Mouse (Mus musculus) common myeloid progenitor, adult 5-6 weeks (primary cell): ENCODE data around the gene Mgmt. TPM values are rescaled to one million over a fixed set of nuclear protein-coding genes. Genes with fewer than 3 reads are reported as not detected.
A peak's percentile ranks its signal among the peaks of the same experiment; 100 is the strongest.

Experiments
- ATAC-seq: replicated peaks from 2 replicates; pipeline ENCODE4 v1.8.0; 2016; ENCODE audit warnings: low read depth, mild to moderate bottlenecking, moderate TSS enrichment, inconsistent platforms; ENCODE audit not compliant: poor library complexity, severe bottlenecking
- total RNA-seq: library from RNA; stranded (forward); fragments of 200-1000, 187-1606 nt; gene quantifications from 2 replicates; pipeline ENCODE4 v1.2.3, GENCODE M21; 2017

The Mgmt gene
- total RNA-seq, result 1.8 and 4.9 TPM in 2 replicates

DNA sequence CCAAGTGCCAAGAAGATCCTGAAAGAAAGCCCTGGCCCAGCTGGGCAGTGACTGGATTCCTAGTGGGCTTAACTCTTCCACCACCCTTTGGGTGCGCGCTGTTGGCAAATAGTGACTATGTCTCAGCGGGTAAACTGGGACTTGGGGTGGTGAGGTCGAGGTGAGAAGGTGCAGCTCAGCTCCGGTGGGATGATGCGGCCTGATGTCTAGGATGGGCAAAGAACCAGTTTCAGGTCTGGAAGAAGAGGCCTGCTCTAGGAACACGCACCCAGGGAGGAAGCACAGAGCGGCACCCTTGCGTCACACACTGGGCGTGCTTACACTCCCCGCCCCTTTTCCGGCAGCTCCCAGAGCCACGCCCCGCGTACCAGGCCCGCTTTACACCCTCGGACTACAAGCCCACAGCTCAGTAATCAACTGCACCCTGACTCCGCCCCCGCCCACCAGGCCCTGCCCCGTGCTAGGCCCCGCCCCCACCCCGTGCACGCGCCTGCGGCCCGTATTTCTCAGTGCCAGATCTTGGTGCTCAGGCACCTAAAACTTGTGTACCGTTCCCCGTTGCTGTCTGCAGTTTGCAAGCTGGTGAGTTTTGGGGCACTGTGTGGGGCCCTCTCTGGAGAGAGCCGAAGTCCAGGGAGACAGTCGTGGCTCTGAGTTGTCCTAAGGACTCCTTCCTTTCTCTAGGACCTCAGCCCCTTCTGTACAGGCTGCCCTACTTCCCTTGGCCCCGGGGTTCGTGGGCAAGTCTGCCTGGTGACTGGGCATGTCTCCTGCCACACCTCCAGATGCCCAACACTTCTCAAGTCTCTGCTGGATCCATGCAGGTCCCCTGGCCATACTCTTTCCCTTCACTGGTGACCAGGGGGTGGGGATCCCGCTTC, at the start of gene Mgmt:
TSS of gene Mgmt (plus strand) at position 509 of the 881 bp plus-strand sequence.
- peak; percentile 98 for ATAC-seq

DNA sequence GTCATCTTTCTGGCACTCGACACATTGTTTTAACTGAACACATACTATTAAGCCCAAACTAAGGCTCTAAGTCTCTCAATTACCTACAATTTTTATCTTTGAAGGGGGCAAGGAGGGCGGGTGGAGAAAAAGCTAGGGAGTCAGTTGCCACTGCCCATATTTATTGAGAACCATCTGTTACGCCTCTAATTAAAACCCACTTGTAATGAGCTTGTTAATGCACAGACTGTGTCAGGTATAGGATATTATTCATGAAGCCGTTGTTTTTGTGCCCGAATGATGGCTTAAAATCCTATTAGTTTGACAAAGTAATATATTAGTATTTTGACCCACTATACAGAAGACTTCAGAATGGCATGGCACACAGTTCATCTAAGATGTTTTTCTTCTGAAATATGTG, 49.6 kb upstream of the Mgmt start:
- ATAC-seq, result no peak

- ATAC-seq, result no peak
These were observed 49.1 kb upstream of the Mgmt start for GRCm38 (mm10) chr7:136845321-136845720.

DNA sequence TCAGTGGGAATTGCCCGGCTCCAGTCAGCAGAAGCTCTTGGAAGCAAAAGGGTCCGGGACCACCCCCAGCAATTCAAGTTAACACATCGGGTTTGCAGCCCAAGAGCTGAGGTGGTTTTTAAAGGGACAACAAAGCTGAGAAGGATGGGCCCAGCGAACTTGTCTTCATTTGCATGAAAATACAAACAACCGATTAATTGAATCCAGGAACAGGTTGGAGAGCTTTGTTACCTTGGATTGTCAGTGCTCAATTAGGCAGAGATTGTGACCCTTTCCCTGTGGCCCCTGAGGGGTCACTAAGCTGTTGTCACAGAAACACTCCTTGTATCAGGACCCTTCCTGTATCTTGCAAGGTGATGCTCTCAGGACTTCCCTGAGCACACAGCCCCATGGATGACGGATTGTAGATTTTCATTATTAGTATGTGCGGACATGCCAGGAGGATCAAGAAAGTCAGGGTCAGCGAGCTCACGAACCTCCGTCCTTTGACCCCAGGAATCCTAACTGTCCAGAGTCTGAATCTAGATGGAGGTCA, 48.3 kb upstream of the Mgmt start:
- ATAC-seq, result no peak

GRCm38 (mm10) chr7:136847601-136848000, 46.8 kb upstream of the Mgmt start:
- no peak for ATAC-seq

GRCm38 (mm10) chr7:136848761-136849160, 45.7 kb upstream of the Mgmt start:
- no peak for ATAC-seq

- no peak for ATAC-seq
These were observed 44.6 kb upstream of the Mgmt start for GRCm38 (mm10) chr7:136849811-136850210.

GRCm38 (mm10) chr7:136850339-136850738, 44.1 kb upstream of the Mgmt start:
- no peak for ATAC-seq

GRCm38 (mm10) chr7:136851946-136852345, 42.5 kb upstream of the Mgmt start:
- ATAC-seq, result no peak

DNA sequence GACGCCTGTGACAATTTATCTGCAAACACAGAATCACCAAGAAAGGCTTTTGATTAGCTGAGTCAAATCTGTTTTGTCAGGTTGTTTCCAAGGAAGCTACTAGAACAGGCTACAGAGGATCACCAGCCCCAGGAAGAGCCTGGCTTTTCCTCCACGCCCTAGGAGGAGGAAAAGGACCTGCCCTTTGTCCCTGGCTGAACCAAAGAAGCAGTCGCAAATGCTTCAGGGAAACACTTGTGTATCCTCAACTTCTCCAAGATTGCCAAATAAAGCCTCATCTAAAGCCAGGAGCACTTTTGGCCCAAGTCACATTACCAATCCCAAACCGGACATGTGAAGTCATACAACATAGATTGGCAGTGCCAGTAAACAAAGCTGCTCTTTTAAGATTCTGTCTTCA, 41.7 kb upstream of the Mgmt start:
- ATAC-seq, result no peak

- ATAC-seq, result no peak
These were observed 29.5 kb upstream of the Mgmt start for GRCm38 (mm10) chr7:136864677-136865463.

DNA sequence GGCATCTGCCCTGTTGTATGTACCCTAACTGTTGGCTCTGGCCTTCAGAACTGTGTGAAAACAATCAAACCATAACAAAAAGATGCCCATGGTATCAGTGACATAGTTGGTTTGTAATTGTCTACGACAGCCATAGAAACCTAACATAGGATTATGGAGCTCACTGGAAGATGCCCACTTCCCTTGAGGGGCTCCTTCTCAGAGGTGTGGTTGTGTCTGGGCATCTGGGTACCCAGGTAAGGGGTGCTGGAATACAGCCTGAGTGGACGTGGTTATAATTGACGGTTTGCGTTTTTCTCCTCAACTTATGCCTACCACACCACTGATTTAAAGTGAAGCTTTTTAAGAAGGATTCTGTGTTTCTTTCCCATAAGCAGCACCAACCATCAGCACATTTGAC, 28.5 kb upstream of the Mgmt start:
- ATAC-seq, result no peak

DNA sequence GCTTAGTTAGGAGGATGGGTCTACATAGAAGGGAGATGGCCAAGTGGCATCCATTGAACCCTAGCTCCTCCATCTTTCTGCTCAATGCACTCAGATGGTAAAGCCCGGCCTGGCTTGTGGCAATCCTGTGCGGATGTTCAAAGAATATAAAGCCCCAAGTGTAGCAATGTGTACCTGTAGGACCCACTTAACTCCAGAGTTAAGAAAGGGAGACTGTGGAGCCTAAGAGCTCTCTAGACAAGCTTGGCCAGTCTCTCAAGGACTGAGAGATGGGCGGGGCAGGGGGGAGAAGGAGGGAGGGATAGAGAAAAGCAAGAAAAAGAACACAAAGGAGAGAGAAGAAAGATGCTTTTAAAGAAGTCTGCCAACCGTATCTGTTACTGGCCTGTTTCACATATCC, 27.9 kb upstream of the Mgmt start:
- ATAC-seq, result no peak

DNA sequence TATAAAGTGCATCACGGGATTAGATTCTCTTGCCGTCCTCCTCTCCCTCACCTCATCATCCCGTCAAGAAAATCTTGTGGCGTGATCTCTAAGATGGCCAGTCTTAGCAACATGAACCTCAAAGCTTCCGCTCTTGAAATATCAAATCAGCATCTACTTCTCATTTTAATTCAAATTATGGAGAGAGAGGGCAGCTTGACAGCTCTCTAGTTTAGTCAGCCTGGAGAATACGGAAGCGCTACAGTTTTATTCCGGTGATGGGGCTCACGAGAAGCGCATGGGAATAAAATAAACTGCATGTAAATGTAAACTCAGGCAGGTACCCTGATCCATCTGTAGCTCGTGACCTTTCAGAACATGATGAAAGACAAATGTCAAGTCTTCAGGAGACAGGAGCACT, 22.9 kb upstream of the Mgmt start:
- ATAC-seq, result no peak

GRCm38 (mm10) chr7:136872059-136872458, 22.4 kb upstream of the Mgmt start:
- ATAC-seq, result no peak

- no peak for ATAC-seq
These were observed 20.0 kb upstream of the Mgmt start for GRCm38 (mm10) chr7:136874396-136874795.

DNA sequence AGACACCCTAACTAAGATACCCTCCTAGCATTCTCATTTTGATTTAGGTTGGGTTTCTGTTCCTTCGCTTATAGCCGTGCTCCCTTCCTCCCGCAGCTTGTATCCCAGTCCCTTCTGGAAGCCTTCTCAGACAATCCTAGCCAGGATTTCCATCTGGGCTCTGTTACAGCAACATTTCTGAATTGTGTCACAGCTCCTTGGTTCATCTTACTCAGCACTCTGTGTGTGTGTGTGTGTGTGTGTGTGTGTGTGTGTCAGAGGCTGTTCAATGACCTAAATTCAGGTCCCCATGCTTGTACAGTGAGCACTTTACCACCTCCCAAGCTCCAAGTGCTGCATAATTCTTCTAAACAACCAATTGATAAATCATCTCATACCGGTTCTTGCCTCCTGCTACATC, 14.0 kb upstream of the Mgmt start:
- ATAC-seq, result no peak

DNA sequence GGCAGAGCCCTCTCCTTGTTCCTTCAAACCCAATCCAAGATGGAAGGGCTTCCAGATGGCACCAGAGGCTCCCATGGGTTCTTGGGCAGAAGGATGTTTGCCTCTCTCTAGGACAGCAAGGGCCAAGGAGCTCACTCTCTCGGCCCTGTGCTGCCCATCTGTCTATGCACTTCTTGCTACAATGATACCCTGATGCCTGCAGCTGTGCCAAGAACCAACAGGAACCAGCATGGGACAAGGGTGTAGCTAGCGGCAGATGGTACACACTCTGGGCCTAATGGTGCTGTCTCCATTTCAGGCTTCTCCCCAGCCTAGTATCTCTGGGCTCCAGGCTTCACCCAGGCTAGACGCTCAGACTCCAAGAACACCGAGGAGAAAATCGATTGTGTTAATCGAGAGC, 6.3 kb upstream of the Mgmt start:
- ATAC-seq, result no peak

- ATAC-seq, result no peak
These were observed 942 bp downstream of the Mgmt start for GRCm38 (mm10) chr7:136895356-136895755.

DNA sequence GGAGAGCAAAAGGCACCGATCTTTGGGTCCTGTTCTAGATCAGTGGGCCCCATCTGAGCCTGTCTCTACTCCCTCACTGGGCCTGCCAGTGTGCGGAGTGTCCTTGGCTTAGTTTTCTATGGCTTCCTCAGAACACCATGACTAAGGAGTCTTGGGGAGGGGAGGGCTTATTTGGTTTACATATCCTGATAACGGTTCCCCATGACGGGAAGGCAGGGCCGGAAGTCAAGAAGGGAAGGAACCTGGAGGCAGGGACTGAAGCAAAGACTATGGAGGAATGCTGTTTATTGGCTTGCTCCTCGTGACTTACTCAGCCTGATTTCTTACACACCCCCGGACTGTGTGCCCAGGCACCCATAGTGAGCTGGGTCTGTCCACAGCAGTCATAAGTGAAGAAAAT, 1.4 kb downstream of the Mgmt start:
- no peak for ATAC-seq

- no peak for ATAC-seq
These were observed 3.1 kb downstream of the Mgmt start for GRCm38 (mm10) chr7:136897481-136897880.
